Mouse (Mus musculus) T-cell, adult 2 months (primary cell): ENCODE measurements around the gene Snd1.

Source experiments
- DNase-seq: peaks from one replicate; pipeline ENCODE4 v3.0.0; 2022; ENCODE audit warnings: low spot score

Gene Snd1

DNA sequence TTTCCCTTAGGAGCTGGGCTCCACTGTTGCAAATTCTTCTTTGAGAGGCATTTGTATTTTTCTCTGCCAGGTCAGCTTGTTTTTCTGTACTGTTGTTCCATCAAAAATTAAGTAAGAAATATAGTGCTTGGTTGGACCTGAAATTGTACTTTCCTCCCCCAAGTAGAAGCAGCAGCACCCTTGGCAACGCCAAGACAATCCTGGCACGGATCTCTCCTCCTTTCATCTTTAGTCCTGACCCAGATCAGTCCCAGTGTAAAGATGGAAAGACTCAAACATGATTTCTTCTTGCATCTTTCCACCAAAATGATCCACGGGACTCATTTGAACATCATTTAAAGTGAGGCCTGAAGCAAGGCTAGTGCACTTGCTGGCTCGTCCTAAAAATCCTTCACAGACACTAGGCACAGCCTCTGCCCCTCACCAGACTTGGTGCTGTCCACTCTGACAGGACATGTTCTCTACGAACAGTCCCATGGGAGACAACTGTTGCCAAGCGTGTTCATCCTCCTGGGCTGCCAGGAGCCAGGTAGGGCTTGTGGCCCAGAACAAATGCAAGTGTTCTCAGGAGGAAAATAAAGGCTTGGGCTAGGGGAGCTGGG is 328.8 kb downstream of the Snd1 start:
- no peak for DNase-seq

DNA sequence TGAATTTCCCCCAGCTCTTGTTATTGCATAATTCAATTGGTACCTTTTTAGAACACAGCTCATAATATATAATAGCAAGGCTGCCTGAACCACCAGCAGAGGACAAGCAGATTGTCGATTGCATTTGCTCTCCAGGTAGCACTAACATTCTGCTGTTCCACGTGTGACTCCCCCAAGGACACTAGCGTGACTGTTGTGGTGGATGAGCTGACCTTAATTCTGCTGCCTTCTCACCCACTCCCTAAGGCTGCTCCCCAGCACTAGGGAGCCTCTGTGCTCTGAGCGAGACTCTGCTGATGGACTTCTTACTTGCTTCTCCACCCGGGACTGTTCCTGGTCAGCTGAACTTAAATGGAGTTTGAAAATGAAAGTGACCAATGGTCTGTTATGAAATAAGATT is 329.8 kb downstream of the Snd1 start:
- no peak for DNase-seq

DNA sequence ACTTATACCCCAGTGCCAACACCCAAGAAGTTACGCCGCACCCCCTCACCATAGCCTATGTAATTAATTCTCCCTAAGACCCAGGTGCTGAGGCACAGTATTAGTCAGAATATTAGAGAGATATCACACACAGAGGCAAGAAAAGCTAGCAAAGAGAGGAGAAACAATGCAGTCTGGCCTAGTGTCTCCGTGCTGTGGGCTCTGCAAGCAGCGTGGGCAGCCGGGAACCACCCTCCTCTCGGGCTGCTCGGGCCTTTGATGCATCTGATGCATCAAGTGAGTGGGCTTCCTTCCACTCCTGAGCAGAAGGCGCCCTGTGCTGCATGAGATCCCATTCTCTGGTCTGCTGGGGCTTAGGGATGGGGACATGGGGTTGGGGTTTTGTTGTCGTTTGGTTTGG is 338.1 kb downstream of the Snd1 start:
- DNase-seq, result no peak

DNA sequence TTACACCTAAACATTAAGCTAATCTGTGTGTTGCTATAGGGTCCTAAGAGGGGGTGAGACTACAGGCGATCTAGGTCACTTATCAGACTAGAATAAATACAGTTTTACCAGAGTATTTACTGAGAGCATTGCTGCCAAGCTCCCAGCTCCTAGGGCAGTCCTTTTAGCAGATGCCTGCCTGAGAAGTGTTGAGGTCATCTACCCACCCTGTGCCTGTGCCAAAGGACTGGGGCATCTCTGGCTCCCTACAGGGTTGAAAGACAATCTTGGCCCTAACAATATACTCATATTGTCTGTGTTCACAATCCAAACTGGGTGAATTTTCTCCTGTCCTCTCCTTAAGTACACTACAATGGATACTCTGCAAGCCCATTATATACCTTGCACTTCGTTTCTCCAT is 340.0 kb downstream of the Snd1 start:
- DNase-seq, result no peak

DNA sequence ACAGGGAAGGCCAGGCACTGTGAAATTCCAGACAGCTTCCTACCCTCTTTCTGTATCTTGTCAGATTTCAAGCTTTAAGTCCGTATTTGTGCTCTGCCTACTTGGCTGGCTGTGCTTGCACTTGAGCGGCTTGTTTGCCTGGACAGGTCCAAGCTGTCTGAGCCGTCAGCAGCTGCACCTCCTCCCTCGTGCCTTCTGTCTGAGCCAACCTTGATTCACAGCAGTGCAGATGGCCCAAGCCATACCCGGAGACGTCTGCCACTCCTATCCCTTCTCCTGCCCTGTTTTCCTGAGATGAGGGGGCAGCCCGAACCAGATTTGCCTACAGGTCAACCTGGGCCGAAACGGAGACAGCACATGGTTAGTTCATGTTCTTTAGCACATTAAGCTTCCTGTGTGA is 342.1 kb downstream of the Snd1 start:
- no peak for DNase-seq

DNA sequence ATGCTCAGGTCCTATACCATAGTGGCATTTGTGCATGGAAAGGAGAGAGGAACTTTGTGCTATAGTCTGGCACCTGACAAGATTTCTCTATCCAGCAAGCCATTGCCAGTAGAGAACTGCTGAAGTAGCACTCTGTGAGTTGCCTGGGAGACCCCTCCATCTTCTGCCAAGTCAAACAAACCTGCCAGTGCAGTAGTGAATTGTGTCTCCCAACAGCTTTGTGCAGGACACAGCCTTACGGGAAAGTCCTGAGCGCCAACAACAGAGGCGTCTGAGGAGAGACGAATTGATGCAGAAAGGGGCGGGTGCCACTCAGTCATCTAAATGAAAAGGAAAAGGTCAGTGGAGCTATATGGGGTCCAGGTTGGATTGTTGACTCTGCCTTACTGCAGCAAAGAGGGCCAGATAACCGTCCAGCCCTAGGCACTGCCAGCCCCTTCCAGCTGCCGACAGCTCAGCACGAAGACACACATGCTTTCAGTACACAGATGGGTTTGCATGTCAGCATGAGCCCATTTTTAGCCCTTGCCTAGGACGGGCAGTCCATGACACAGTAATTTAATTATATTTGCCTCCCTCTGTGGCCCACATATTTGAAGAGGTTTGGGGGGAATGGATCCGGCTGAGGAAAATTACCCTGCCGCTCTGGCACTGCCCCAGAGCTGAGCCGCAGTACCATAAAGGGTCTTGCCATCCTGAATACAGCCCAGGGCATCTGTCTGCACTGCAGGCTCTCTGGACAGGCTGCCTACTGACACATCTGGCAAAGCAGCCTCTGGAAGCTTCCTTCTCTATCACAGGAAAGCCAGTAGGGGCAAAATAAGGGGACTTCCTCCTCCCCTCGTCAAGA is 344.8 kb downstream of the Snd1 start:
- no peak for DNase-seq

DNA sequence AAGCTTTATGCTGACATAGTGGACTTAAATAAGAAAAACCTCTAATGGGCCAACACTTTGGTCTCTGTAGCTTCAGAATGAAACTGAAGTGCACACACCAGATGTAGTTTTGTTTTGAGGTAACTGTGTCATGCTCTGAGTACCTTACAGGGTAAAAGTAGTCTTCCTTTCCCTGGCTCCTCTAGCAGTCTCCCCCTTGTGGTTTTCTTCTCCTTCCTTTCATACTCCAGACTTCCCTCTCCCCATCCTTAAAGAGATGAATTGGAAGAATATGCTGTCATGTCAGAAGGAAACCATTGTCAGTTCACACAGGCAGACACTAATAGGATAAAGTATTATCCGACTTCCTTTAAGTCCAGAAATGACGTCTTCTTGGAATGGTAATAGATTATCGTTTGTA is 347.4 kb downstream of the Snd1 start:
- no peak for DNase-seq

DNA sequence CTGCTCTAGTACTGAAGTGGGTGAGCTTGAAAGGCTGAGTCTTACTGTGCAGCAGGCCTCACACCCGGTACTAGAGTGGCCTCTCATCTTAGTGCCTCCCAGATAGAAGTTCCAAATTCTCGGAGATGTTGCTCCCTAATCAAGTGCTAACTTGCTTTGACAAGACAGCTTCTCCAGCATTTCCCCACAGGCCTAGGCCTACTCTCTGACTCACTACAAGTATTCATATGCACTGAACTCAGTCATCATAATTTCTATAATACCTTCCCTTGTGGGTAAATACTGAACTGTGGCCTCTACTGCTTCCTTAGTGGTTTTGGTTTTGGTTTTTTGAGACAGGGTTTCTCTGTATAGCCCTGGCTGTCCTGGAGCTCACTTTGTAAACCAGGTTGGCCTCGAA is 348.4 kb downstream of the Snd1 start:
- DNase-seq, result no peak

DNA sequence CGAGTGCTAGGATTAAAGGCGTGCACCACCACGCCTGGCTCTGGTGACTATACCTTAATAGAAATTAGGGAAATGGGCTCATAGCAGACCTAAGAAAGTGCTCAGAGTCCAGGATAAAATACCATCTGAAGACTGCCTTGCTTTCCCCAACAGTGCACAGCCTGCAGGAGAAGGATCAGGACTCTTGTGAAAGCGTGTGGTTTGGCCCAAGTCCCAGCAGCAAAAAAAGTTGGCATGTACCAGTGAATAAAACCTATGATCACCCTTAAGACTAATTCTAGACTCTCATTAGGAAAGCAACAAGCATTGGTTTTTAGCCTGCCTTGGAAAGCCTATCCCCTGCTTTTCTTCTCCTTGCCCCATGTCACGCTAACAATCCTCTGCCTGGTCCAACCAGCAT is 348.9 kb downstream of the Snd1 start:
- DNase-seq, result no peak

DNA sequence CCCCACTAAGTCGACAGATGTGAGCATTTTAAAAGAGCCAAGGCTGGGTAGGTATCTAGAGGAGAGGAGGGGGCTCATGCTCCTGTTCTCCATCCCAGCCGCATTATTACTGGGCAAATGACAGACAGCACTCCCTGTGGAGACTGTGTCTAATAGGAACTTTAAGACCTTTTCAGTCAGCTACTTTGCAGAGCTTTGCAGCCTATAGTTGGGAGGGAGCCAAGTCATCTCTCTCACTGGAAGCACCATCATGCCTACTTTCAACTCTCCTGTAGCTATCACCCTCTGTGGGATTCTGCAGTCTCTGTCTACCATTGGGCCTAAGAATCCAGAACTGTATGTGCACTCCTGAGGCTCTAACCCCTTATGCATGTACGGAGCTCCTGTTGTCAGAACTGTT is 351.0 kb downstream of the Snd1 start:
- no peak for DNase-seq

DNA sequence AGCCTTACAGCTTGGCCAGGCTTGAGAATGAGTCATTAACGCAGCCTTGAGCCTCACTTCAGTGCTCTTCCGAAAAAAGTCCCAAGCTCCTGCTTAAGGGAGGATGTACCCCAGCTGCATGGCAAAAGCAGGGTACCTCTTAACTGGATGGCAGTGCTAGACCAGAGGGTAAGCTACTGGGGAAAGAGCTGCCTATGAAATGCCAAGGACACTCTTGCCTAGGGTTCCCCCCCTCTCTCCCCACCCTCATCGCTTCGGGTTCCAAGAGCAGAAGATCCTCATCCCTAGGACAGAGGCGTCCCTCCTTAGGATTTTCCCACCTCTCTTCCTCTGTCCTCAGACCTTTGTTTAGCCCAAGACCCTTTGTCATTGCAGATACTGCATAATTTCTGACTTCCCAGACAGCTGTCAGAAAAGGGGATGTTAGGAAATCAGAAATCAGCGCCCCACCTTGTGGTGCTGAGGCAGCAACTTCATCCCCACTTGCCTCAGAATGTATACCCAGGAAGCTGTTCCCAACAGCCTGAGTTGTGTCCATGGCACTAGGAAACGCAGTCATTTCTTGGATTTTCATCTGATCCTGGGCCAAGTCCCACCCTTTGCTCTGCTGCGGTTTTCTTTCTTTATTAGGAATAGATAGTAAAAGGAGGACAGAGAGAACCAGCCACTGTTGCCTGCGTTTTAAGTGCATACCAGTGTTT is 351.9 kb downstream of the Snd1 start:
- DNase-seq, result no peak

DNA sequence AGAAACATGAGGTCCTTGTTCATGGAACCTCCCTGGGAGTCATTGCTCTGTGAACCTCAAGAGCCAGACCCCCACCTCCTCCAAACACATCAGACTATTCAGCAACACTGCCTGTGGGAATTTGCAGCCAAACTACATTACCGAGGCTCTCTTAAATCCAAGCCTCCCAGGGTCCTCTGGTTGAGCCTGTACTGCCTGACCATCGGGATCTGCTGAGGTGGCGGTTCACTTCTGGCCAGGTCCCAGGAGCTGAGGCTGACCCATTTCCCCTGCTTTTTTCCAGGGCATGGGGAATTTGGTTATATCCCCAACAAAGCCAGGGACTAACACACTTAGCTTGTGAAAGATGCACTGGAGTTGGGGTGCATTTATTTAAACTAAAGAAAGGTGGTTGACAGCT is 352.6 kb downstream of the Snd1 start:
- DNase-seq, result no peak

DNA sequence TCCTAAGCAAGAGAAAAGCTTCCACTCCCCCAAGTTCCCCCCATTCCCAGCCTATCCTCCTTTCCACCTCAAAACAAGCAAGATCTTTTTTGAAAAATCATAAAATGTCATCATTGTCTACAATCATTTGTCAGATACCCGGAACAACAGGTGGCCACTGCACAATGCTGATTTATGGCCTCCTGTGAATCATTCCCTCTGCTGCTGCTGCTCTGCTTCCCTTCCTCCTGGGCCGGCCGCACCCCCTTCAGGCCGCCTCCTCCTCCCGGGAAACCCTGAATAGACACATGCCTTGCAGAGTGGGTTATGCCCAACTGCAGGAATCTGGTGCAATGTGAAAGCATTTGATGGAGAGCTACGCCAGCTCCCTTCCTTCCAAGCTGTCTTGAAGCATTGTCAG is 353.7 kb downstream of the Snd1 start:
- DNase-seq, result no peak

DNA sequence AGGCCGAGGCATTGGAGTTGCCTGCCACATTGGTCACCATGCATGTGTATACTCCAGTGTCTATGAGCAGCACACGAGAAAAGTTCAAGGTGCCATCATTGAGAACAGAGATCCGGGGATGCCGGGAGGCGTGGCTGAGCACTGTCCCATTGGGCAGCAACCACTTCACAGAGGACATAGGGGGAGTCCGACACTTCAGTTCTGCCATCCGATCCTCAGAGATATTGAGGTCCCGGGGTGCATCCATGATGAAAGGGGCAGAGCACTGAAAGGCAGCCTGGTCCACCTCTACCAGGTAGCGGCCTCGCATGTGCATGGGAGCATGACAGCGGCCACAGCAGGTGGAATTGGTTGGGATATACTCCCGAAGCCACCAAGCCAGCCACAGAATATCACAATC is 355.4 kb downstream of the Snd1 start:
- no peak for DNase-seq

DNA sequence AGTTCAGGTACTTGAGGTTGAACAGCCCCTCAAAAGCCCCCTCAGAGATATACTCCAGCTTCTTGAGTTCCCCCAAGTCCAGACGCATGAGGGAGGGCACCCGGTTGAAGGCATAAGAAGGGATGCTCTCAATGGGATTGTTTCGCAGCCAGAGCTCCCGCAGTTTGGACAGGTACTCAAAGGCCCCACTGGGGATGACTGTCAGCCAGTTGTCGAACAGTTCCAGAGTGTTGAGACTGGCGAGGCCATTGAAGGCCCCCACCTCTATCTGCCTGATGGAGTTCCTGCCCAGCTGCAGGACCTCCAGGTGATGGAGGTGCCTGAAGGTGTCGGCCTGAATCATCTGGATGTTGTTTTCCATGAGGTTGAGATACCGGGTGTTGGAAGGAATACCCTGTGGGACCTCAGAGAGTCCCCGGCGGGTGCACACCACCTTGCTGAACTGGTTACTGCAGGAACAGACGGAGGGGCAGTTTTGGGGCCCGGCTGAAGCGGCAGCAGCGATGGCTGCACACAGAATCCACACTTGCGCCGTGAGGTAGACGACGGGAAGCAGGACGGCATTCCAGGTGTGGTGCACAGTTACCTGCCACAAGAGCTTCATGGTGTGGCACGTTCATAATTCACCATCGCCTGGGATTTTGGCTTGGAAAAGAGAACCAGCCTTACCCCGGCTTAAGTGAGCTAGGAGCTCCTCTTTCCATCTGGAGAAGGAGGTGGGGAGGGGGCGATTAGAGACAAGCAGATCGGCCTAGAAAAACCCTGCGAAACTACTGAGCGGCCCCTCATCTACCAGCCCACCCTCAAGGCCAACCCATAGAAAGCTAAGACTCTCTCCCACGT is 356.3 kb downstream of the Snd1 start, which contains the start of gene Lrrc4:
TSS of gene Lrrc4 (minus strand) at position 737 of the 843 bp plus-strand sequence.
- no peak for DNase-seq

DNA sequence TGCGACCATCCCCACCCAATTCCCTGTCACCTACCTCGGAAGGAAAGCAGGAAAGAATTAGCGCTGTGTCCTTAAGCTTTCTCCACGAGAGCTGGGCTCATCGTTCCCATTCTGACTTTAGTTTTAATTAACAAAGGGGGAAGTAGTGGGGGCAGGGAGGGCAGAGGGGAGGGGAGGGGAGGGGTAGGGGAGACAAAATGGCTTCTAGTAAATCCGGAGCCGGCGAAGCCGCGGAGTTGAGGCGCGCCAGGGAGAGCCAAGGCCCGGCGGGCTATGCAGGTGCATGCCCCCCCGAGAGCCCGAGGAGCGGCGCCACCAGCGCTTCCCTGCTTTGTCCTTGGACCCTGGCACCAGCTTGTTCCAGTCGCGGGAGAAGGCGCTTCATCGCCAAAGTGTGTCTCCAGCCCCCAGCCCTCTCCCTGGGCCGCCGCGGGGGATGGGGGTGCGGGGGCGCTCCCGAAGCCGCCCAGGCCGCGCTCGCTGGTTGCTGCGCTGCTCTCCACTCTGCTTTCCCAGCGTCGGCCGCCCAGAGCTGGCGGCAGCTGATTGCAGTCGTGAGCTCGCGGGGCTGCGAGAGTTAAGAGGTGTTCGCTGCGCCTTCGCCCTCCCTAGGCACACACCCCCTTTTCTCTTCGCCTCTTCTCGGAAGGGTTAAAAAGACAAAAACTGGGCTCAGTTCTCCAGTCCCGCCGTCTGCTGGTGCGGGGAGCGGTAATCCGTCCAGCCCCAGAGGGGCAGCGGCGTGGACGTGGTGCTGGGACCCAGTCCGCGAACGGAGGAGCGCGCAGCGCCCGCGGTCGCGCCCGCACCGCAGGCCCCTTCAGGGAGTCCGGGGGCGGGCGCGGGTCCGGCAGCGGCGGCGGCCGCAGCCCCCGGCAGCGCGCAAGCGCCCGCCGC is 357.2 kb downstream of the Snd1 start:
- DNase-seq, result no peak

DNA sequence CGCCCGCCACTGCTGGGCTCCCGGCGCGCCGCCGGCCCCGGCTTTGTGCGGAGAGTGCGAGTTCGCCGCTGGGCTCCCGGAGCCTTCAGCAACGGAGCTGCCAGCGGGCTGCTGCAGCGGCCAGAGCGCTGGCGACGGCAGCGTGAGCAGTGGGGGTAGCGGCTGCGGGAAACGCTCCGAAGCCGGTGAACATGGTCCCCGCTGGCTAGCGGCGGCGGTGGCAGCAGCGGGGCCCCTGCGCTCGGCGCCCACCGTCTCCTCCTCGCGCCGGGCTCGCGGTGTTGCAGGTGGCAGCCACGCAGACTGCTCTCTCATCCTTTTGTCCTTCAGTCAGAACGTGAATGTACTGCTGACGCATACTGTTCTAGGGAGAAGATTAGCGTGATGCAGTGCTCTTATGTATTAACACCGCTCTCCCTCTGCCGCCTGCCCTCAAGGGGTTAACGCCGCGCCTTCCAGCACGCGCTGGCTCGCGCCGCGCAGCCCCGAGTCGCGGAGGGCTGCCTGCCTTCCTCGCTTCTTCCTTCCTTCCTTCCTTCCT is 357.9 kb downstream of the Snd1 start:
- DNase-seq, result peak; percentile 8

DNA sequence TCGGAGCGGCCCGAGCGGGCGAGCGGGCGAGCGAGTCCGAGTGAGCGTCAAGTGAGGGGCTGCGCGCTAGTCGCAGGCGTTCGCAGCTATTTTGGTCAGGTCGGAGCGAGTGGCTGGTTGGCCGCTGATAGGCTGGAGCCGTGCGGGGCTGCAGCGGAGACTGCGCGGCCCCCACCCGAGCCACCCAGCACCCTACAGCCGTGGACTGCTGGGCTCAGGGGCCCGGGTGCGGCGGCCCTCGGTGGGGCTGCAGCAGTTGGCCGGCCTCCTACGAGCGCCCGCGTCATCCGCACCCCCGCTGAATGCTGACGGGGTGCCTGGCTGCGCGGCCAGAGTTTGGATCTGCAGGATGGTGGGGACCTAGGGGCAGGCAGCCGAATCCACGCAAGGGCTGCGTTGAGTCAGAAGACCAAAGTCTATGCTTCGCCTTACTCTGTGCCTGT is 358.5 kb downstream of the Snd1 start:
- DNase-seq, result no peak

DNA sequence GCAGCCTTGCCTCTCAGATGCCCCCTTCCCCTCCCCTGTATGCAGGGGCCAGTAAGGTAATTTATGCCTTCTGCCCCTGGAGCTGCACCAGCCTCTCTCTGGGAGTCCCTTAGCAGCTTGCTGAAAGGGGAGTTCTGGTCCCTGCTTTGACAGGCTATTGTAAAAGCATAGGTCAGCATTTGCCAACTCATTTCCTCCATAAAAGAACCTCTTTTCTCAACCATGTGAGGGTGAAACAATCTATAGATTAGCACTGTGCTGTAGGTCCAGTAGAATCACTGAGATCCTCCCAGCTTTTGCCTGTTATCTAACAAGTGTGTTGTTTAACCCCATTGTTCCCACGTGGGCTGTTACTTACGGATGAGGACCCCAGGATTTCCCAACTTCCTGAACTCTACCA is 359.1 kb downstream of the Snd1 start:
- no peak for DNase-seq

DNA sequence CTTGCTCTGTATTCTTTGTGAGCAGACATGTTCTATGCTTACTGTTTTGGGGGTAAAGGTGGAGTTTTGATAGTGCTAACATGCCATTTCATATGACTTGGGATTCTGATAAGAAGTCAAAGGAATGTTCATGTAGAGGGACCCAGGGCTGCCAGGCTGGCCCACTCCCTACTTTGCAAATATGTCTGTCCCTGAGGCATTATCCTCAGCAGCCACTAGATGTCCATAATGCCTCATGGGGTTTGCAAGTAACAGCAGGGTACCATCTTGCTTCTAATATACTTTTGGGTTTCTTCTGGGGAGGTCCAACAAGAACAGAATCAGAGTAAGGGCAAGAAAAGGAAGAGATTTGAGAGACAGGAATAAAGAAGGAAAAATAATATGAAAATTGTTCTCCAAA is 361.7 kb downstream of the Snd1 start:
- DNase-seq, result no peak

DNA sequence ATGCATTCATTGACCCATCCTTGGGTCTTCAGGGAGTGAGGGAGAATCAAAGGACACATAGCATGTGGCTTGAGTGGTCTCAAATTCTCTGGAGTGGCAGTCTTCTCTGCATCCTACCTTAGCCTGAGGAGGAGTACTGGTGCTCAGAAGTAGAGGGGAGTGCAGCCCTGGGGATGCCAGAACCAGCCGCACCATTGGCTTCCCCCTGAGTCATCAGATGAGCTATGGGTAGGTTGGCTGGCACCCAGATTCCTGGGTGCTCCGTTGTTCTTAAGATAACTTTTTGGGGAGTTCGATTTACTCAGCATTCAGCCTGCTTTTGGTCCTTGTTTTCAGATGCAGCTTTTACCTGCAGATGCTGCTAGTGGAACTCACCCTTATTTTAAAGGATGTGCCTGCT is 366.6 kb downstream of the Snd1 start:
- no peak for DNase-seq
